ENCODE assay signal across 10 mouse cellular contexts in the genomic region with DNA sequence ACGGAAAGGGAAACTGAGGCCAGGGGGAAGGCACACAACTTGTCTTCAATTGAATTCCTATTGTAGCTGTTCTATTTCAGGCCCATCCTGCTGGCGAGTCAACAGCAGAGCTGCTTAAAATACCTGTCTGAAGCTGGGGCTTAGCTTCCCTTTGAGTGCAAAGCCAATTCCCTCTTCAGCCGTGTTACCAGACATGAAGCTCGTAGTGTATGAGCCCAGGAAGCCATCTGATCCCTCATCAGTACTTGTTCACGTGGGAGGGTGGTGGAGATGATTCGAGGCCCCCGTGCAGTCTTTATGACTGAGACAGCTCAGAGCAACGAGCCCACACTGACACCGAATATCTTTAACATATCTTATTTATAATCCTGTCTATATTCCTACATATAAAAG. TPM values are rescaled to one million over a fixed set of nuclear protein-coding genes. Genes with fewer than 3 reads are reported as not detected.
A peak's percentile ranks its signal among the peaks of the same experiment; 100 is the strongest.
DNase-seq lines count a peak whose midpoint lies in the region; ATAC-seq and TF ChIP-seq lines count a peak whose summit lies in the region.
"Had no signal": no experiment of that assay in that cellular context is flagged by ENCODE, and none has a peak within 500 bp of the region (broad histone marks: within the 10 kb centered on the region; RNA-seq: fewer than 3 reads in every experiment).

No protein-coding gene starts in this region.

- peaks cover 19% of the 10 kb centered on the region for H3K4me1 ChIP-seq in kidney, embryonic 16.5 days (ENCODE audit: insufficient read depth, low read length)
- no peaks in the 10 kb centered on the region; the same call in 1 of the 2 replicates for H3K4me1 ChIP-seq in testis, adult 2 months (ENCODE audit: control insufficient read depth, insufficient read depth, low read length)

- TF ChIP-seq CTCF in testis, adult 2 months (IDR thresholded peaks at IDR 0.05; ENCODE audit: control insufficient read depth, insufficient read depth, insufficient replicate concordance, low read depth, low read length): no peak

- peak; percentile 47 for DNase-seq in gastrocnemius, postnatal 25 days
- no peak for DNase-seq in gastrocnemius, postnatal 4 days (ENCODE audit: low spot score in 2 of 2)
- no peak for DNase-seq in kidney, postnatal 36 days
- DNase-seq in testis, postnatal 10 days (ENCODE audit: low spot score): no peak
- DNase-seq in ovary, postnatal 14 days (ENCODE audit: low spot score): no peak
- no peak for DNase-seq in cerebellum, postnatal 36 days
- DNase-seq: right cerebral cortex, postnatal 14 days had no signal

- no peak for TF ChIP-seq POLR2A in testis, adult 2 months (IDR thresholded peaks at IDR 0.05; ENCODE audit: control insufficient read depth, low read depth, low read length)

- H3K9ac ChIP-seq in kidney, embryonic 16.5 days (replicated peaks; ENCODE audit: low read length): no peak overlapping the region

- H3K9me3 ChIP-seq in kidney, embryonic 16.5 days (ENCODE audit: low read length): no peaks in the 10 kb centered on the region

- H3K27me3 ChIP-seq in kidney, embryonic 16.5 days (ENCODE audit: insufficient read depth, low read length): no peaks in the 10 kb centered on the region
- no peaks in the 10 kb centered on the region for H3K27me3 ChIP-seq in testis, adult 2 months (ENCODE audit: control insufficient read depth, insufficient read depth, low read length)

- peak overlapping the region; percentile 85 for H3K27ac ChIP-seq in kidney, embryonic 16.5 days (ENCODE audit: low read length)
- H3K27ac ChIP-seq in testis, adult 2 months (ENCODE audit: control insufficient read depth, insufficient read depth, low read depth, low read length): peak overlapping the region; percentile 70

- ATAC-seq in kidney, embryonic 16.5 days (ENCODE audit: low FRiP score, low TSS enrichment): no peak

- WGBS in kidney, embryonic 16.5 days: 65% methylated on average over 9 of the region's 9 CpGs

- H3K4me2 ChIP-seq in kidney, embryonic 16.5 days (replicated peaks; ENCODE audit: low read depth, low read length): no peak overlapping the region

- H3K4me3 ChIP-seq in kidney, embryonic 16.5 days (ENCODE audit: low read length): no peak overlapping the region
- no peak overlapping the region for H3K4me3 ChIP-seq in testis, adult 2 months (ENCODE audit: control insufficient read depth, low read depth, low read length)

- H3K36me3 ChIP-seq in kidney, embryonic 16.5 days (ENCODE audit: insufficient read depth, low read length): no peaks in the 10 kb centered on the region
- no peaks in the 10 kb centered on the region for H3K36me3 ChIP-seq in testis, adult 2 months (ENCODE audit: control insufficient read depth, insufficient read depth, low read length)

RNA-seq across cellular contexts. Expression of a gene that starts 43.3 kb away (rescaled TPM):
- total RNA-seq in gastrocnemius, postnatal 25 days (2021): 10 to 100 TPM; 14.8 to 47.8 TPM
- 10 to 100 TPM; 45.2 to 61.4 TPM for total RNA-seq in gastrocnemius, postnatal 4 days (2021)
- polyA plus RNA-seq in kidney, embryonic 16.5 days (2015; fragmentation: Nextera tagmentation; extraction: Ambion mirVana): 39.8 and 55.9 TPM in 2 replicates
- polyA plus RNA-seq in testis, adult 2 months (2012; rRNA removed): 8.5 and 9.5 TPM in 2 replicates

RNA-seq across cellular contexts. Expression of a gene that starts 52.5 kb away (rescaled TPM):
- total RNA-seq in gastrocnemius, postnatal 25 days (2021): 1 to 10 TPM; 6.3 to 7.9 TPM
- 1 to 10 TPM; 3.7 to 3.9 TPM for total RNA-seq in gastrocnemius, postnatal 4 days (2021)
- 2.6 and 4.6 TPM in 2 replicates for polyA plus RNA-seq in kidney, embryonic 16.5 days (2015; fragmentation: Nextera tagmentation; extraction: Ambion mirVana)
- 0.67 and 1.8 TPM in 2 replicates for polyA plus RNA-seq in testis, adult 2 months (2012; rRNA removed)

RNA-seq across cellular contexts. Expression of a gene that starts 53.7 kb away (rescaled TPM):
- total RNA-seq in gastrocnemius, postnatal 25 days (2021): under 1 TPM in 1 of 2 experiments, not detected in 1; 0.18 TPM
- total RNA-seq in gastrocnemius, postnatal 4 days (2021): 1 to 10 TPM; 1.0 to 1.2 TPM
- polyA plus RNA-seq in kidney, embryonic 16.5 days (2015; fragmentation: Nextera tagmentation; extraction: Ambion mirVana): 14.1 and 16.2 TPM in 2 replicates
- 5.4 and 6.5 TPM in 2 replicates for polyA plus RNA-seq in testis, adult 2 months (2012; rRNA removed)
- total RNA-seq: megakaryocyte, adult 5-6 weeks had no signal
